Mouse (Mus musculus) embryo, embryonic 9.5 days (tissue): ENCODE data around the gene Il31ra.

ENCODE experiments used
- DNase-seq: peaks from one replicate; pipeline ENCODE4 v3.0.0-alpha.2; 2017; ENCODE audit errors: extremely low spot score

Gene Il31ra

GRCm38 (mm10) chr13:112508487-112508886 lies 85.7 kb downstream of the Il31ra start:
- no peak for DNase-seq

GRCm38 (mm10) chr13:112507691-112508090 lies 86.5 kb downstream of the Il31ra start:
- DNase-seq, result no peak

- no peak for DNase-seq
These were observed 87.4 kb downstream of the Il31ra start for GRCm38 (mm10) chr13:112506766-112507165.

- DNase-seq, result no peak
These were observed 88.7 kb downstream of the Il31ra start for GRCm38 (mm10) chr13:112505436-112505835.

- no peak for DNase-seq
These were observed 90.3 kb downstream of the Il31ra start for GRCm38 (mm10) chr13:112503846-112504245.

- no peak for DNase-seq
These were observed 93.7 kb downstream of the Il31ra start for GRCm38 (mm10) chr13:112500466-112500865.

GRCm38 (mm10) chr13:112500027-112500426 lies 94.1 kb downstream of the Il31ra start:
- no peak for DNase-seq

- no peak for DNase-seq
These were observed 99.6 kb downstream of the Il31ra start for GRCm38 (mm10) chr13:112494590-112494989.

- DNase-seq, result no peak
These were observed 101.9 kb downstream of the Il31ra start for GRCm38 (mm10) chr13:112492285-112492678.

- DNase-seq, result no peak
These were observed 102.4 kb downstream of the Il31ra start for GRCm38 (mm10) chr13:112491636-112492284.

GRCm38 (mm10) chr13:112490036-112490435 lies 104.1 kb downstream of the Il31ra start:
- DNase-seq, result no peak

- no peak for DNase-seq
These were observed 107.5 kb downstream of the Il31ra start for GRCm38 (mm10) chr13:112486676-112487075.

- no peak for DNase-seq
These were observed 107.9 kb downstream of the Il31ra start for GRCm38 (mm10) chr13:112486236-112486635.

GRCm38 (mm10) chr13:112483015-112483414 lies 111.1 kb downstream of the Il31ra start:
- no peak for DNase-seq

- DNase-seq, result no peak
These were observed 111.6 kb downstream of the Il31ra start for GRCm38 (mm10) chr13:112482525-112482924.

GRCm38 (mm10) chr13:112479926-112480325 lies 114.2 kb downstream of the Il31ra start:
- no peak for DNase-seq

GRCm38 (mm10) chr13:112479032-112479431 lies 115.1 kb downstream of the Il31ra start:
- DNase-seq, result no peak

- DNase-seq, result no peak
These were observed 120.1 kb downstream of the Il31ra start for GRCm38 (mm10) chr13:112473757-112474755.

GRCm38 (mm10) chr13:112472401-112473023 lies 121.6 kb downstream of the Il31ra start:
- no peak for DNase-seq

- no peak for DNase-seq
These were observed 123.0 kb downstream of the Il31ra start for GRCm38 (mm10) chr13:112471201-112471600.
